Mouse (Mus musculus) hindbrain, embryonic 14.5 days (tissue): ENCODE results near the gene Brd3. TPM values are rescaled to one million over a fixed set of nuclear protein-coding genes. Genes with fewer than 3 reads are reported as not detected.

ENCODE experiments used
- ATAC-seq: fragments of 200-750 bp; cut with Nextera tagmentation; 2 replicates; pipeline ENCODE4 v1.8.0; 2017; ENCODE audit warnings: moderate number of reproducible peaks, mild to moderate bottlenecking, moderate TSS enrichment, moderate library complexity; ENCODE audit not compliant: low FRiP score
- DNase-seq: peaks from one replicate; pipeline ENCODE4 v3.0.0-alpha.2; 2015; ENCODE audit warnings: low spot score
- H3K27ac ChIP-seq: fragments of 300-500 bp; sonication (generic); 2 replicates; pipeline ENCODE4 v1.5.1; 2014; ENCODE audit warnings: mild to moderate bottlenecking, moderate library complexity
- H3K27me3 ChIP-seq: fragments of 300-500 bp; sonication (generic); 2 replicates; pipeline ENCODE4 v1.6.1; 2014; ENCODE audit warnings: mild to moderate bottlenecking, low read length, mixed read lengths; ENCODE audit not compliant: control insufficient read depth, insufficient read depth
- H3K36me3 ChIP-seq: fragments of 300-500 bp; sonication (generic); replicated peaks from 2 replicates; pipeline ENCODE4 v1.6.1; 2014; ENCODE audit not compliant: control insufficient read depth, insufficient read depth
- H3K4me1 ChIP-seq: fragments of 300-500 bp; sonication (generic); replicated peaks from 2 replicates; pipeline ENCODE4 v1.6.1; 2014; ENCODE audit warnings: antibody characterized with exemption, low read length, mixed read lengths; ENCODE audit not compliant: control insufficient read depth, insufficient read depth
- H3K4me2 ChIP-seq: fragments of 300-500 bp; sonication (generic); replicated peaks from 2 replicates; pipeline ENCODE4 v1.6.1; 2014; ENCODE audit warnings: mild to moderate bottlenecking, moderate library complexity
- H3K4me3 ChIP-seq: fragments of 300-500 bp; sonication (generic); replicated peaks from 2 replicates; pipeline ENCODE4 v1.5.1; 2014; ENCODE audit warnings: mild to moderate bottlenecking, low read length
- H3K9ac ChIP-seq: fragments of 300-500 bp; sonication (generic); 2 replicates; pipeline ENCODE4 v1.6.1; 2014
- H3K9me3 ChIP-seq: fragments of 300-500 bp; sonication (generic); 2 replicates; pipeline ENCODE4 v1.6.1; 2016; ENCODE audit warnings: low read length; ENCODE audit not compliant: control insufficient read depth
- WGBS: fragments of 180-500 bp; shearing (Covaris S2); extraction: QIAGEN DNeasy Blood & Tissue Kit; methylation state at CpG from one replicate; pipeline ENCODE4 v1.1.7; 2014; 5-methylcytosine and 5-hydroxymethylcytosine counted together
- polyA plus RNA-seq: library from polyadenylated mRNA; unstranded; fragments of >200 nt; fragmentation: Nextera tagmentation; extraction: Ambion mirVana; gene quantifications from 2 replicates; pipeline ENCODE4 v1.2.1, GENCODE M21; 2014

The Brd3 gene
- polyA plus RNA-seq, 1 experiment from 2014 or later = 134 TPM

DNA sequence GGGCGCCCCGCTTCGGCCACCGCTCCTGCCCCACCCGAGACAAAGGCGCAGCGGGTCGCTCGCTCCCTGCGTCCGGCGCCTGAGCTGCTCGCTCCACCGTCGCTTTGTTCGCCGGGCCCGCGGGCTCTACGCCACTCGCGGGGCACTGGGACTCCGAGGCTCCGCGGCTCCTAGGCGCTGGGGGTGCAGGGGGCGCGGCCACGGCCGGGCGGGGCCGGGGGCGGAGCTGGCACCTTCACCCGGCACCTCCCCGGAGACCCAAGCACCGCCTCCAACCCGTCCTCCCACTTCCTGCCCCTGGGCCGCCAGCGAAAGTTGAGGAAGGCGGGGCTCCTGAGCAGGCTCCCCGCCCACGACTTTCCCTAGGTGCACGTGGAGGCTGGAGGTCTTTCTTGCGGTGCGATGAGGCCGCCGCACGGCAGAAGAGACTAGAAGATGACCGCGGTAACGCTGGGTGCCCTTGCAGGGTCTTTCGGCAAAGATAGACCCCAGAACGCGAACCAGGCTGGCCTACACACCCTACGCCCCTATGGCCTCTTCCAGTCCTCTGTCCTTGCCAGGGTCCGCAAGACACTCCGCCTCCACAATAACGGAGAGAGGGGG is 80.5 kb downstream of the Brd3 start, which contains the start of gene Vav2:
Gene Vav2, minus strand, starts transcription at position 179 of the 603 bp plus-strand sequence.
- DNase-seq = peak; percentile 83
- Histone ChIP-seq H3K36me3 (no peaks in the 10 kb centered on the region), H3K27ac (peak within 1 kb of the TSS; percentile 83), H3K9me3 (no peaks in the 10 kb centered on the region), H3K27me3 (no peaks in the 10 kb centered on the region), H3K4me1 (peaks cover 33% of the 10 kb centered on the region), H3K4me3 (peak within 1 kb of the TSS; percentile 97), H3K4me2 (peak within 1 kb of the TSS; percentile 87), H3K9ac (peak within 1 kb of the TSS; percentile 95)
- 1% methylated on average over 58 of the region's 58 CpGs for WGBS
- ATAC-seq = peak; percentile 88

DNA sequence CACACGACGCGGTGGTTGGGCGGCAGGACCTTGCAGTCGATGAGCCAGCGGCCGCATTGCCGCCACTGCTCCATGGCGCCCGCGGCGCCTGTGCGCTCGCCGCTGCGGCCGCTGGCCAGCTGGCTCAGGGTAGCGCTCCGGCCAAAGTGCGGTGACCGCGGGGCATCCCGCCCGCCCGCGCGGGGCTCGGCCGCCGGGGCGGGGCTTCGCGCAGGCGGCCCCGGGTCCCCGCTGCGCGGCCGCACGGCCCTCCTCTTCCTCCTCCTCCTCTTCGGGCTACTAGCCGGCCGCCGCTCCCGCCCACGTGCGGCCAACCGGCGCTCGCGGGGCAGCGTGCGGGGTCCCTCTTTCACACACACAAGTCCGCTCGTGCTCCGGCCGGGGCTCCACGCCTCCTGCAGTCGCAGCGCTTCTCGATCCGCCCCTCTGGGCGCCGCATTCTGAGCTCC is 81.0 kb downstream of the Brd3 start:
- Histone ChIP-seq H3K27ac (peak overlapping the region; percentile 83), H3K27me3 (no peaks in the 10 kb centered on the region), H3K4me1 (peaks cover 36% of the 10 kb centered on the region), H3K36me3 (no peaks in the 10 kb centered on the region), H3K9me3 (no peaks in the 10 kb centered on the region), H3K4me2 (peak overlapping the region; percentile 87), H3K4me3 (peak overlapping the region; percentile 97), H3K9ac (peak overlapping the region; percentile 95)
- DNase-seq (peak; percentile 31), ATAC-seq (peak; percentile 44)
- 1% methylated on average over 48 of the region's 64 CpGs for WGBS

DNA sequence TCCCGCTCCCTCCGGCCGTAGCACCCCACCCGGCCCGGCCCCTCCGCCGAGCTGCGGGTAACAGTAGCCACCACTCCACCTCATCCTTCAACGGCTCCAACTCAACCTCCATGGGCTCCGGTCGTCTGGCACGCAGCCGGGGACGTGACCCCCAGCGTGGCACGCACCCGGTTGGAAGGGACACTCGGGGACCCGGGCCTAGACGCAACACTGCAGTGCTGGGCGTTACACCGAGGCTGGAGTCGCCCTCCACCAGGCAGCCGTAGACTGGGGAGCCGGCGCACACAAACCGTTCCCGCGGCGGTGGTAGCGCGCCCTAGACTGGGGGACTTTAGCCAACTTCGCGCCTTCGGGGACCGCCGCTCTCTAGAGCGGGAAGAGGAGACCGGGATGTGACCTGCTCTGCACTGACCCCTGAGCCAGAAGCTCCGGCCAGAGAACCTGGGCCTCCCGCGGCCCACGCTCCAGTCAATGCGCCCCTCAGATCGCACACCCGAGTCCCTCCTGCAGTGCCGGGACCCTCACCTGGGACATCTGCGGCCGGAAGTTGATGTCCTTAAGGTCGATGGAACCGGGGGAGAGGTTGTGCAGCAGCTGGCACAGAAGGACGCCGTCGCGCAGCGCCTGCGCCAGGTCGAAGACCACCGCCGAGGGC is 81.6 kb downstream of the Brd3 start:
- Histone ChIP-seq H3K9ac (peak overlapping the region; percentile 95), H3K27me3 (no peaks in the 10 kb centered on the region), H3K4me2 (peak overlapping the region; percentile 87), H3K27ac (peak overlapping the region; percentile 83; the same call in 1 of the 2 replicates), H3K36me3 (no peaks in the 10 kb centered on the region), H3K9me3 (no peaks in the 10 kb centered on the region), H3K4me3 (peak overlapping the region; percentile 97), H3K4me1 (peaks cover 42% of the 10 kb centered on the region)
- peak; percentile 38 for DNase-seq
- ATAC-seq = peak; percentile 18; the same call in 1 of the 2 replicates
- under 1% methylated on average over 60 of the region's 60 CpGs for WGBS

DNA sequence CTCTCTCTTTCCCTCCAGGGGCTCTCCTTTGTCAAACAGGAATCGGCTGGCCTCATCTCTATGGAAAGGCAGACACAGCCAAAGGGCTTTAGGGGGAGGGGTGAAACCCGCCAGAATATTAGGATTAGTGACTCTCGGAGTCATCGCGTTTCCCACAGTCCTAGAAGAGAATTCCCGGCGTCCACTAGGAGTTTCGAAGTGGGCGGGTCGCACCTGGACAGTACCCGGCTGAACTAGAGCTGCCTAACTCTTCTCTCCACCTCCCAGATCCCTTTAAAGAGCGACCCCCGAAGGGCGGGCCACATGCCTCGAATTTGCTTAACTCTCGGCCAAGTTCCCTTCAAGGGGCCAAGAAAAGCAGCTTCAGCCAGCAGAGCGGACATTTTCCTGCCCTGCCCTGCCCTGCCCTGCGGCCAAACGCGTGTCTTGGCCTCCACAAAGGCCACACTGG is 82.3 kb downstream of the Brd3 start:
- Histone ChIP-seq H3K4me1 (peaks cover 43% of the 10 kb centered on the region), H3K27me3 (no peaks in the 10 kb centered on the region), H3K4me3 (peak overlapping the region; percentile 97), H3K9ac (peak overlapping the region; percentile 95), H3K27ac (0 out of 2 replicates have a peak overlapping the region, but pooled peaks have one; percentile 83), H3K4me2 (peak overlapping the region; percentile 87), H3K36me3 (no peaks in the 10 kb centered on the region), H3K9me3 (no peaks in the 10 kb centered on the region)
- under 1% methylated on average over 20 of the region's 20 CpGs for WGBS
- ATAC-seq = no peak
- DNase-seq = peak; percentile 42

DNA sequence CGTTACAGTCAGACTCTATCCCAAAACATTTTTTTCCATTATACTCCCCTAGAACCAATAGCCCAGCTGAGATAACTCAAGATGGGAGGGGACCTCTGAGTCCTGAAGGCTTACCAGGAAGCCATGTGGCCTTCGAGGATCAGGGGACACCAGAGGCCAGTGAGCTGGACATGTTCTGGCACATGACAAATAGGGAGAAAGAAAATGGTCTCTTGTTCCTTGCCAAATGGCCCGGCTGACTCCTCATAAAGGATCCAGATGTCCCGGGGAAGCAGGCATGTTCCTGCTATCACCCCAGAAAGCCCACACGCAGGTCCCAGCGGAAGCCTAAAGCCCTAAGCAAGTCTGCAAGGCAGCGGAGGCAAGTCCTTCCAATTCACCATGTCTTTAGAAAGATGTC is 83.9 kb downstream of the Brd3 start:
- H3K4me1 ChIP-seq = peaks cover 47% of the 10 kb centered on the region
- H3K27me3 ChIP-seq = no peaks in the 10 kb centered on the region
- no peaks in the 10 kb centered on the region for H3K36me3 ChIP-seq
- 61% methylated on average over 7 of the region's 7 CpGs for WGBS
- no peak overlapping the region for H3K27ac ChIP-seq
- DNase-seq (no peak), ATAC-seq (no peak)
- peak overlapping the region; percentile 97; the same call in 1 of the 2 replicates for H3K4me3 ChIP-seq
- H3K9me3 ChIP-seq = no peaks in the 10 kb centered on the region
- peak overlapping the region; percentile 87 for H3K4me2 ChIP-seq
- 0 out of 2 replicates have a peak overlapping the region, but pooled peaks have one; percentile 22 for H3K9ac ChIP-seq

DNA sequence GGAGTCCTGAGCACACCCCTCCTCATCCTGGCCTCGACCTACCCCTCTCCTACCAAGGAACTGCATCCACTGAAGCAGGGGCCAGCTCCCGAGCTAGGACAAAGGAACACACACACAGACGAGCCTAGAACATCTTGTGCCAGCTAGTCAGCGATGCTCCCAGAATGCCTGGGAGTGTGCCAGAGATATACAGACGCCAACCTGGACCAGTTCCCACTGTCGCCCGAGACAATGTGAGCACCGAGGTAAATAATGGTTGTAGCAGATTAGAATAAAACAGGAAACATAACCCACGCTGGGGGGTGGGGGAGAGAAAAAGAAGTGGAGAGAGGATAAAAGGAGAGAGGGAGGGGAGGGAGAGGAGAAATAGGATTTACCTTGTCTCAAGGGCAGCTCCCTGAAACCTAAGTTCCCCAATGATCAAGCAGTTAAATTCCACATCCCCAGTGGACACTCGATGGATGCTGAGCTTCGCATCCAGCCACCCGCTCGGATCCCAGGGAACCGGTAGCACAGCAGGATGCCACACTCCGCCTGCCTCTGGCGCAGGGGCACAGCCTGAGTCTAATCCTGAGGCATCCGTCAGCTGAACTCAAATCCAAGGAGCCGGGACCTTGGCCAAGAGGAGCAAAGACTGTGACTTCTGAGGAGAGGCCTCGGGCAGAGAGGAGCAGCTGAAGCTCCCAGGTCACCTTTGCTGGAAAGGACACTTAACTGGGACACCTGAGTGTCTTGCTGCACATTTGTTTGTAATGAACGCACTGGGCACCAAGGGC is 86.0 kb downstream of the Brd3 start:
- Histone ChIP-seq H3K36me3 (no peaks in the 10 kb centered on the region), H3K9ac (peak overlapping the region; percentile 10; the same call in 1 of the 2 replicates), H3K4me2 (peak overlapping the region; percentile 11), H3K4me3 (no peak overlapping the region), H3K27ac (peak overlapping the region; percentile 74), H3K4me1 (peaks cover 54% of the 10 kb centered on the region), H3K9me3 (no peaks in the 10 kb centered on the region), H3K27me3 (no peaks in the 10 kb centered on the region)
- WGBS = 47% methylated on average over 20 of the region's 20 CpGs
- ATAC-seq = no peak
- peak; percentile 70 for DNase-seq

DNA sequence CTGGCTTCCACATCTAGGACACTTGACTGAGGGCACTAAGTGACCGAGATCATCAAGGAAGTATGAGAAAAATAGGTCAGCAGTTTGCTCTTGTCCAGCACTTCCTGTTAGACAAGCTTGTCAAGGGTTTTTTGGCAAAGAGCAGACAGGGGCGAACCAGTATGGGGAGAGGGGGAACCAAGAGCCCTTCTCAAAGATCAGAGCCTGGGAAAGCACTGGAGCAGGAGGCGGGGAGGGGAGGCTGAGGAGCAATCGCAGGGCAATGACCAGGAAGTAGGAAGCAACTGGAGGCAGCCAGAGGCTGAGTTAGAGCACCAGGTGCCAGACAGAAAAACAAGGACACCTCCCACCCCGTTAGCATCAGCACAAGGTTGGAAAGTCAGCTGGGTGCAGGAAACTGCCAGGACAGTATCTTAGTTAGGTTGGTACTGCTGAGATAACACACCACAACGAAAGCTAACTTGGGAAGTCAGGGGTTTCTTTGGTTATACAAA is 88.8 kb downstream of the Brd3 start:
- ATAC-seq = no peak
- WGBS = 50% methylated on average over 6 of the region's 6 CpGs
- Histone ChIP-seq H3K36me3 (no peaks in the 10 kb centered on the region), H3K4me1 (peaks cover 67% of the 10 kb centered on the region), H3K9me3 (no peaks in the 10 kb centered on the region), H3K27ac (no peak overlapping the region), H3K4me2 (no peak overlapping the region), H3K9ac (no peak overlapping the region), H3K4me3 (no peak overlapping the region), H3K27me3 (no peaks in the 10 kb centered on the region)
- no peak for DNase-seq

DNA sequence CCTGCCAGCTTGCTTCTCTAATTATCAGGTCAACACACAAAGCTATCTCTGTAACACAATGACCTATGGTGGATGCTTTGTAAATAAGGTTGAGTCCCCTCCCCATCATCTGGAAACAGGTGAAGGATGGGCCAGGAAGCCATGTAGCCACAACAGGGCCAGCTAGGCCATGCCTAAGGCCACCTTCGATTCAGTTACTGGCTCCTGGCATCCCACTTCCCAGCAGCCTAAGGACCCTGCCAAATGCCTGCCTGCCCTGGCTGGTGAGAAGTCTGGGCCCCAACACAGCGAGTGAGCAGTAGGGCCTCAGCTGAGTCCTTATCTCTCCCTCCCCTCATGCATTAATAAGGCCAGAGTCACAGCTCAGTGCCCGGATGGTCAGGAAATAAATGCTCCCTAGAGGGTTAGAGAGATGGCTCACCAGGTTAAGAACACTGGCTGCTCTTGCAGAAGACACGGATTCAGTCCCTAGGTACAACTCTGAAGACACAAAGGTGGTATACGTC is 89.8 kb downstream of the Brd3 start:
- H3K4me2 ChIP-seq = no peak overlapping the region
- H3K27me3 ChIP-seq = no peaks in the 10 kb centered on the region
- no peaks in the 10 kb centered on the region for H3K36me3 ChIP-seq
- H3K9ac ChIP-seq = no peak overlapping the region
- H3K9me3 ChIP-seq = no peaks in the 10 kb centered on the region
- peaks cover 66% of the 10 kb centered on the region for H3K4me1 ChIP-seq
- WGBS = 45% methylated on average over 5 of the region's 5 CpGs
- no peak for DNase-seq
- no peak overlapping the region for H3K4me3 ChIP-seq
- H3K27ac ChIP-seq = no peak overlapping the region
- ATAC-seq = no peak
